8 mouse cellular contexts compared by ENCODE assay signal in the genomic region with DNA sequence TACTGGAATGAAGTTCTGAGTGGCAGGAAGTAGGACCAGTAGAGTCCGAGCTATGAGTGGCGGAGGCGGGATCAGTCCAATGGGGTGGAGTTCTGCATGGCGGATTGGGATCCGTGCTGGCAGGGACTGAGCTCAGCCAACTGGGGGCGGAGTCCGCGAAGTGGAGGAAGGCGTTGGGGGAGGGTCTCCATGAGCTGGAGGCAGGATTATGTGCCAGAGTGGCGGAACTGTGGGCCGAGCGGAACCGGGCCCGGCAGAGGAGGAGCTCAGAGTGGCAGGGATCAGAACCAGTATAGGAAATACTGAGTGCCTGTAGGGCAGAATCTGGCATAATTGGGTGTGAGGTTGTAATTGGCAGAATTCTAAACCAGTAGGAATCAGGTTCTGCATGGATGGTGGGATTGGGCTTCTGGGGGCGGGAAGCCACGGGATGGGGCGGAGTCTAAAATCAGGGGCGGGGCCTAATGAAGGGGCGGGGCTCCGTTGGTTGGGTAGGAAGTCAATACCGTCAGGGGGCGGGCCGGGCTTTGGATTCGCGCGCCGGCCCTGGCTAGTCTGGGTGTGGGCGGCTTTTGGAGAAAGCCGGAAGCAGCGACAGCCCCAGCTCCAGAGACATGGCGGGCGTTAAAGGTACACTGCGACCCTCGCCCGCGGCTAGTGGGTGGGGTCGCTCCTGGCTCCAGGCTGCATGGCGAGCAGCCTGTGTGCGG. TPM values are rescaled to one million over a fixed set of nuclear protein-coding genes. Genes with fewer than 3 reads are reported as not detected.
A peak's percentile ranks its signal among the peaks of the same experiment; 100 is the strongest.
DNase-seq lines count a peak whose midpoint lies in the region; ATAC-seq and TF ChIP-seq lines count a peak whose summit lies in the region.

A gene (plus strand): TSS at position 523 of the 710 bp plus-strand sequence.

- peak; percentile 98 for ATAC-seq in embryonic facial prominence, embryonic 15.5 days (ENCODE audit: insufficient number of reproducible peaks, low FRiP score, low TSS enrichment, low read depth)
- peak; percentile 97 for ATAC-seq in limb, embryonic 14.5 days (ENCODE audit: low FRiP score, low read depth)
- ATAC-seq in midbrain, postnatal 0 days (ENCODE audit: low FRiP score) = peak; percentile 98

- TF ChIP-seq POLR2A in bone marrow, adult 2 months (IDR thresholded peaks at IDR 0.05; ENCODE audit: borderline replicate concordance, control insufficient read depth, low read depth, low read length) = peak; percentile 87; the same call in 1 of the 2 replicates
- peak; percentile 88; the same call in 1 of the 2 replicates for TF ChIP-seq POLR2A in limb, embryonic 14.5 days (IDR thresholded peaks at IDR 0.05; ENCODE audit: borderline replicate concordance, extremely low read depth, insufficient read depth, insufficient read length)

- H3K27ac ChIP-seq in bone marrow, adult 2 months (ENCODE audit: control insufficient read depth, insufficient read depth, low read depth, low read length, poor library complexity) = peak within 1 kb of the TSS; percentile 95
- H3K27ac ChIP-seq in embryonic facial prominence, embryonic 15.5 days (replicated peaks) = peak within 1 kb of the TSS; percentile 96
- peak within 1 kb of the TSS; percentile 95 for H3K27ac ChIP-seq in limb, embryonic 14.5 days (replicated peaks; ENCODE audit: low read depth, low read length)
- peak within 1 kb of the TSS; percentile 88 for H3K27ac ChIP-seq in midbrain, postnatal 0 days (ENCODE audit: low read depth, low read length)

- H3K4me3 ChIP-seq in bone marrow, adult 2 months (replicated peaks; ENCODE audit: control insufficient read depth, low read depth, low read length) = peak within 1 kb of the TSS; percentile 95
- peak within 1 kb of the TSS; percentile 89 for H3K4me3 ChIP-seq in embryonic facial prominence, embryonic 15.5 days (replicated peaks)
- peak within 1 kb of the TSS; percentile 92 for H3K4me3 ChIP-seq in limb, embryonic 14.5 days (replicated peaks; ENCODE audit: low read length)
- H3K4me3 ChIP-seq in midbrain, postnatal 0 days (ENCODE audit: low read depth, low read length) = peak within 1 kb of the TSS; percentile 82

- no peaks in the 10 kb centered on the region for H3K36me3 ChIP-seq in embryonic facial prominence, embryonic 15.5 days
- H3K36me3 ChIP-seq in limb, embryonic 14.5 days (ENCODE audit: control insufficient read depth, insufficient read depth, low read length) = 0 out of 2 replicates have a peak, but pooled peaks cover under 1% of the 10 kb centered on the region
- 0 out of 2 replicates have a peak, but pooled peaks cover 3% of the 10 kb centered on the region for H3K36me3 ChIP-seq in midbrain, postnatal 0 days (ENCODE audit: insufficient read depth, low read length)

- peak within 1 kb of the TSS; percentile 53 for H3K4me2 ChIP-seq in embryonic facial prominence, embryonic 15.5 days (replicated peaks)
- peak within 1 kb of the TSS; percentile 59 for H3K4me2 ChIP-seq in limb, embryonic 14.5 days (replicated peaks; ENCODE audit: low read depth, low read length, severe bottlenecking)
- peak within 1 kb of the TSS; percentile 66 for H3K4me2 ChIP-seq in midbrain, postnatal 0 days (ENCODE audit: low read depth, low read length, poor library complexity, severe bottlenecking)

- no peak for TF ChIP-seq CTCF in bone marrow, adult 2 months (IDR thresholded peaks at IDR 0.05; ENCODE audit: control insufficient read depth, insufficient read depth, low read length)
- no peak; the same call in none of the 2 replicates for TF ChIP-seq CTCF in midbrain, postnatal 0 days (IDR thresholded peaks at IDR 0.05)

- WGBS in bone marrow, adult 2 months = under 1% methylated on average over 38 of the region's 39 CpGs
- under 1% methylated on average over 39 of the region's 39 CpGs for WGBS in embryonic facial prominence, embryonic 15.5 days
- 2% methylated on average over 38 of the region's 39 CpGs for WGBS in limb, embryonic 14.5 days
- WGBS in midbrain, postnatal 0 days = under 1% methylated on average over 37 of the region's 39 CpGs

- peak; percentile 100 for DNase-seq in 416B (ENCODE audit: low read depth)
- peak; percentile 100 for DNase-seq in heart, adult 8-10 months (ENCODE audit: low spot score)
- DNase-seq in kidney, adult 9 months = peak; percentile 100
- DNase-seq in limb, embryonic 14.5 days (ENCODE audit: low spot score) = peak; percentile 100
- DNase-seq in midbrain, postnatal 0 days (ENCODE audit: low spot score) = peak; percentile 99
- DNase-seq in spleen, postnatal 14 days (ENCODE audit: low spot score in 2 of 2) = peak; percentile 86 to 88

- peak within 1 kb of the TSS; percentile 91 for H3K9ac ChIP-seq in embryonic facial prominence, embryonic 15.5 days
- peak within 1 kb of the TSS; percentile 93 for H3K9ac ChIP-seq in limb, embryonic 14.5 days (ENCODE audit: low read depth, low read length, severe bottlenecking)
- peak within 1 kb of the TSS; percentile 80 for H3K9ac ChIP-seq in midbrain, postnatal 0 days (replicated peaks; ENCODE audit: low read length, poor library complexity, severe bottlenecking)

- H3K9me3 ChIP-seq in embryonic facial prominence, embryonic 15.5 days (replicated peaks) = no peaks in the 10 kb centered on the region
- H3K9me3 ChIP-seq in limb, embryonic 14.5 days (ENCODE audit: control insufficient read depth, low read length) = no peaks in the 10 kb centered on the region
- no peaks in the 10 kb centered on the region for H3K9me3 ChIP-seq in midbrain, postnatal 0 days (ENCODE audit: low read length)

- H3K4me1 ChIP-seq in bone marrow, adult 2 months (ENCODE audit: control insufficient read depth, insufficient read depth, low read length) = peaks cover 7% of the 10 kb centered on the region
- H3K4me1 ChIP-seq in embryonic facial prominence, embryonic 15.5 days = peaks cover 7% of the 10 kb centered on the region
- peaks cover 5% of the 10 kb centered on the region; the same call in 1 of the 2 replicates for H3K4me1 ChIP-seq in limb, embryonic 14.5 days (ENCODE audit: control insufficient read depth, insufficient read depth, low read length)
- H3K4me1 ChIP-seq in midbrain, postnatal 0 days (ENCODE audit: insufficient read depth, low read length) = peaks cover 3% of the 10 kb centered on the region; the same call in 1 of the 2 replicates

- no peaks in the 10 kb centered on the region for H3K27me3 ChIP-seq in embryonic facial prominence, embryonic 15.5 days
- no peaks in the 10 kb centered on the region for H3K27me3 ChIP-seq in limb, embryonic 14.5 days (ENCODE audit: control insufficient read depth, insufficient read depth, low read length)
- no peaks in the 10 kb centered on the region for H3K27me3 ChIP-seq in midbrain, postnatal 0 days (ENCODE audit: insufficient read depth, low read length)

RNA-seq across cellular contexts. Expression of the gene that starts here (rescaled TPM):
- 18.7 and 30.9 TPM in 2 replicates for polyA plus RNA-seq in bone marrow, adult 2 months (2011; ENCODE audit: insufficient read depth, insufficient read length, low replicate concordance, missing spikeins)
- 89.2 and 93.3 TPM in 2 replicates for polyA plus RNA-seq in embryonic facial prominence, embryonic 15.5 days (2015; fragmentation: Nextera tagmentation; extraction: Ambion mirVana)
- 10 to 100 TPM; 24.6 to 30.6 (median 25.8) TPM for total RNA-seq in heart, adult 8-10 months (2022)
- 98.6 and 104 TPM in 2 replicates for polyA plus RNA-seq in limb, embryonic 14.5 days (2012; rRNA removed)
- 102 and 111 TPM in 2 replicates for polyA plus RNA-seq in limb, embryonic 14.5 days (2014; fragmentation: Nextera tagmentation; extraction: Ambion mirVana)
- total RNA-seq in midbrain, postnatal 0 days (2014; rRNA removed) = 60.2 and 75.0 TPM in 2 replicates
- polyA plus RNA-seq in midbrain, postnatal 0 days (2015; fragmentation: Nextera tagmentation; extraction: Ambion mirVana) = 90.3 and 92.8 TPM in 2 replicates

Comparison
In these comparisons a context has a peak if more than half of its experiments do, and no peak if none do; other contexts are left out.
1. Peak in every context shown above with its lines: DNase-seq, ATAC-seq, H3K4me3 ChIP-seq and H3K27ac ChIP-seq.